ENCODE assay signal across 9 mouse cellular contexts in the genomic region with DNA sequence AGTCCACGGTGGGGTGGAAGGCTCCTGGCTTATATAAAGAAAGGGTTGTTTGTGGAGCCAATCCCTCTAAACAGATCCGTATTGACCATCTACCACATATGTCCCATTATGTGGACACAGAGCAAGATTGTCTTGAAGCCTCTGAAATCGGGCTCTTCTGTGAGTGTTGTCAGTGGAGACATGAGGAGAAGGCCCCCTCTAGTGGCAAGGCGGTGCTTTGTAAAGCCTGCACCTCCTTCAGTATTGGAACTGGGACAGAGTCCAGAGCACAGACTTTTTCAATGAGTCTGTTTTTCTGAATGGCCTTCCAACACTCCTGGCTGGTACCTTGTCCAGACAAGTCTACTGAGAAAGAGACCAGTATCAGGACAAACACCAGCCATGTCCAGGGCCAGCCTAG. TPM values are rescaled to one million over a fixed set of nuclear protein-coding genes. Genes with fewer than 3 reads are reported as not detected.
DNase-seq lines count a peak whose midpoint lies in the region; ATAC-seq and TF ChIP-seq lines count a peak whose summit lies in the region.
"Had no signal": no experiment of that assay in that cellular context is flagged by ENCODE, and none has a peak within 500 bp of the region (broad histone marks: within the 10 kb centered on the region; RNA-seq: fewer than 3 reads in every experiment).

No protein-coding gene starts in this region.

- DNase-seq in kidney, adult 18-20 months: peak; percentile 43
- peak; percentile 25 for DNase-seq in adrenal gland, adult 8-10 months
- peak; percentile 62 for DNase-seq in embryonic facial prominence, embryonic 10.5 days (ENCODE audit: low spot score)
- peak; percentile 57 to 68 for DNase-seq in left cerebral cortex, adult 2 months (ENCODE audit: extremely low spot score in 1 of 2, low spot score in 2 of 2)

- H3K27ac ChIP-seq in kidney, embryonic 16.5 days (ENCODE audit: low read length): no peak overlapping the region
- no peak overlapping the region for H3K27ac ChIP-seq in embryonic facial prominence, embryonic 10.5 days (replicated peaks)
- no peak overlapping the region for H3K27ac ChIP-seq in hindbrain, embryonic 13.5 days
- no peak overlapping the region for H3K27ac ChIP-seq in left cerebral cortex, adult 2 months
- no peak overlapping the region for H3K27ac ChIP-seq in midbrain, embryonic 15.5 days

- no peak overlapping the region for H3K4me3 ChIP-seq in kidney, embryonic 16.5 days (ENCODE audit: low read length)
- H3K4me3 ChIP-seq in embryonic facial prominence, embryonic 10.5 days: no peak overlapping the region
- H3K4me3 ChIP-seq in hindbrain, embryonic 13.5 days: no peak overlapping the region
- no peak overlapping the region for H3K4me3 ChIP-seq in left cerebral cortex, adult 2 months
- H3K4me3 ChIP-seq in midbrain, embryonic 15.5 days: no peak overlapping the region
- H3K4me3 ChIP-seq: megakaryocyte, embryonic 14.5 days had no signal

- no peak overlapping the region for H3K4me2 ChIP-seq in kidney, embryonic 16.5 days (replicated peaks; ENCODE audit: low read depth, low read length)
- H3K4me2 ChIP-seq in hindbrain, embryonic 13.5 days: no peak overlapping the region
- no peak overlapping the region for H3K4me2 ChIP-seq in midbrain, embryonic 15.5 days

- no peaks in the 10 kb centered on the region for H3K36me3 ChIP-seq in kidney, embryonic 16.5 days (ENCODE audit: insufficient read depth, low read length)
- no peaks in the 10 kb centered on the region for H3K36me3 ChIP-seq in embryonic facial prominence, embryonic 10.5 days (replicated peaks)
- H3K36me3 ChIP-seq in hindbrain, embryonic 13.5 days: no peaks in the 10 kb centered on the region
- H3K36me3 ChIP-seq in midbrain, embryonic 15.5 days (replicated peaks): no peaks in the 10 kb centered on the region

- intact Hi-C loops in left cerebral cortex, adult 2 months (cut with DNase I): loop anchor here (5.0 kb wide), 1 partner anchor 151 kb away; the partner anchor contains the start of gene Ogdhl

- peak; percentile 86 for TF ChIP-seq CTCF in left cerebral cortex, adult 2 months (IDR thresholded peaks at IDR 0.05)

- no peaks in the 10 kb centered on the region for H3K9me3 ChIP-seq in kidney, embryonic 16.5 days (ENCODE audit: low read length)
- no peaks in the 10 kb centered on the region for H3K9me3 ChIP-seq in embryonic facial prominence, embryonic 10.5 days
- H3K9me3 ChIP-seq in hindbrain, embryonic 13.5 days: no peaks in the 10 kb centered on the region
- H3K9me3 ChIP-seq in midbrain, embryonic 15.5 days: no peaks in the 10 kb centered on the region
- H3K9me3 ChIP-seq: megakaryocyte, embryonic 14.5 days had no signal

- no peak overlapping the region for H3K9ac ChIP-seq in kidney, embryonic 16.5 days (replicated peaks; ENCODE audit: low read length)
- no peak overlapping the region for H3K9ac ChIP-seq in hindbrain, embryonic 13.5 days
- no peak overlapping the region for H3K9ac ChIP-seq in midbrain, embryonic 15.5 days

- H3K4me1 ChIP-seq in kidney, embryonic 16.5 days (ENCODE audit: insufficient read depth, low read length): no peaks in the 10 kb centered on the region
- H3K4me1 ChIP-seq in embryonic facial prominence, embryonic 10.5 days: no peaks in the 10 kb centered on the region
- no peaks in the 10 kb centered on the region for H3K4me1 ChIP-seq in hindbrain, embryonic 13.5 days (replicated peaks)
- H3K4me1 ChIP-seq in midbrain, embryonic 15.5 days: no peaks in the 10 kb centered on the region
- H3K4me1 ChIP-seq: megakaryocyte, embryonic 14.5 days had no signal

- WGBS in kidney, embryonic 16.5 days: 8% methylated on average over 4 of the region's 4 CpGs
- WGBS in embryonic facial prominence, embryonic 10.5 days: 14% methylated on average over 4 of the region's 4 CpGs
- 10% methylated on average over 4 of the region's 4 CpGs for WGBS in hindbrain, embryonic 13.5 days
- WGBS in midbrain, embryonic 15.5 days: 9% methylated on average over 4 of the region's 4 CpGs

- no peaks in the 10 kb centered on the region for H3K27me3 ChIP-seq in kidney, embryonic 16.5 days (ENCODE audit: insufficient read depth, low read length)
- peaks cover 10% of the 10 kb centered on the region for H3K27me3 ChIP-seq in embryonic facial prominence, embryonic 10.5 days (replicated peaks; ENCODE audit: low read depth, poor library complexity, severe bottlenecking)
- H3K27me3 ChIP-seq in hindbrain, embryonic 13.5 days: peaks cover 15% of the 10 kb centered on the region
- no peaks in the 10 kb centered on the region for H3K27me3 ChIP-seq in midbrain, embryonic 15.5 days (replicated peaks)

- no peak for ATAC-seq in kidney, embryonic 16.5 days (ENCODE audit: low FRiP score, low TSS enrichment)
- peak; percentile 63; the same call in 1 of the 2 replicates for ATAC-seq in hindbrain, embryonic 13.5 days (ENCODE audit: low FRiP score)
- ATAC-seq in midbrain, embryonic 15.5 days (replicated peaks): peak; percentile 70
- ATAC-seq in erythroblast, adult 5-6 weeks (replicated peaks; ENCODE audit: low FRiP score, poor library complexity, severe bottlenecking): no peak

RNA-seq across cellular contexts. Expression of gene Chat, which starts 7.2 kb away (rescaled TPM):
- 0.05 and 0.10 TPM in 2 replicates for polyA plus RNA-seq in kidney, embryonic 16.5 days (2015; fragmentation: Nextera tagmentation; extraction: Ambion mirVana)
- total RNA-seq in adrenal gland, adult 8-10 months (2022): not detected
- 0.36 and 0.39 TPM in 2 replicates for polyA plus RNA-seq in embryonic facial prominence, embryonic 10.5 days (2016; fragmentation: Nextera tagmentation; extraction: Ambion mirVana)
- polyA plus RNA-seq in hindbrain, embryonic 13.5 days (2015; fragmentation: Nextera tagmentation; extraction: Ambion mirVana): 2.2 and 2.7 TPM in 2 replicates
- 1 to 10 TPM in 1 of 2 experiments, under 1 TPM in 1; 0.25 to 1.4 TPM for total RNA-seq in left cerebral cortex, adult 2 months (2021)
- 0.22 and 0.68 TPM in 2 replicates for polyA plus RNA-seq in midbrain, embryonic 15.5 days (2015; fragmentation: Nextera tagmentation; extraction: Ambion mirVana)
- not detected in 2 replicates for total RNA-seq in erythroblast, adult 5-6 weeks (2015; ENCODE audit: low replicate concordance)
- not detected in 2 replicates for total RNA-seq in erythroblast, adult 5-6 weeks (2017; ENCODE audit: low replicate concordance)

RNA-seq across cellular contexts. Expression of gene Slc18a3, which starts 8.3 kb away (rescaled TPM):
- polyA plus RNA-seq in kidney, embryonic 16.5 days (2015; fragmentation: Nextera tagmentation; extraction: Ambion mirVana): 0.17 and 0.29 TPM in 2 replicates
- total RNA-seq in adrenal gland, adult 8-10 months (2022): not detected
- polyA plus RNA-seq in embryonic facial prominence, embryonic 10.5 days (2016; fragmentation: Nextera tagmentation; extraction: Ambion mirVana): 0.45 and 2.2 TPM in 2 replicates
- 17.4 and 17.5 TPM in 2 replicates for polyA plus RNA-seq in hindbrain, embryonic 13.5 days (2015; fragmentation: Nextera tagmentation; extraction: Ambion mirVana)
- total RNA-seq in left cerebral cortex, adult 2 months (2021): 1 to 10 TPM in 1 of 2 experiments, under 1 TPM in 1; 0.77 to 1.1 TPM
- polyA plus RNA-seq in midbrain, embryonic 15.5 days (2015; fragmentation: Nextera tagmentation; extraction: Ambion mirVana): 2.5 and 2.8 TPM in 2 replicates
- total RNA-seq in erythroblast, adult 5-6 weeks (2015; ENCODE audit: low replicate concordance): not detected in 2 replicates
- not detected in 2 replicates for total RNA-seq in erythroblast, adult 5-6 weeks (2017; ENCODE audit: low replicate concordance)

RNA-seq across cellular contexts. Expression of gene Ercc6, which starts 40.3 kb away (rescaled TPM):
- polyA plus RNA-seq in kidney, embryonic 16.5 days (2015; fragmentation: Nextera tagmentation; extraction: Ambion mirVana): 17.7 and 20.3 TPM in 2 replicates
- total RNA-seq in adrenal gland, adult 8-10 months (2022): 10 to 100 TPM in 3 of 4 experiments, 1 to 10 TPM in 1; 9.9 to 20.2 (median 14.8) TPM
- polyA plus RNA-seq in embryonic facial prominence, embryonic 10.5 days (2016; fragmentation: Nextera tagmentation; extraction: Ambion mirVana): 28.9 and 29.6 TPM in 2 replicates
- polyA plus RNA-seq in hindbrain, embryonic 13.5 days (2015; fragmentation: Nextera tagmentation; extraction: Ambion mirVana): 24.7 and 29.4 TPM in 2 replicates
- 10 to 100 TPM; 21.5 to 23.3 TPM for total RNA-seq in left cerebral cortex, adult 2 months (2021)
- 29.8 and 33.3 TPM in 2 replicates for polyA plus RNA-seq in midbrain, embryonic 15.5 days (2015; fragmentation: Nextera tagmentation; extraction: Ambion mirVana)
- 2.9 and 5.4 TPM in 2 replicates for total RNA-seq in erythroblast, adult 5-6 weeks (2015; ENCODE audit: low replicate concordance)
- total RNA-seq in erythroblast, adult 5-6 weeks (2017; ENCODE audit: low replicate concordance): 7.0 and 9.3 TPM in 2 replicates

Comparison
In these comparisons a context has a peak if more than half of its experiments do, and no peak if none do; other contexts are left out.
1. ATAC-seq: peak in hindbrain, embryonic 13.5 days (single experiment) and midbrain, embryonic 15.5 days (single experiment); none in kidney, embryonic 16.5 days (single experiment) and erythroblast, adult 5-6 weeks (single experiment).
2. Peak in every context shown above with its lines, with median percentiles within 50 percentile points of each other: DNase-seq.